Mouse (Mus musculus): ENCODE measurements around the gene Cep104.

DNA sequence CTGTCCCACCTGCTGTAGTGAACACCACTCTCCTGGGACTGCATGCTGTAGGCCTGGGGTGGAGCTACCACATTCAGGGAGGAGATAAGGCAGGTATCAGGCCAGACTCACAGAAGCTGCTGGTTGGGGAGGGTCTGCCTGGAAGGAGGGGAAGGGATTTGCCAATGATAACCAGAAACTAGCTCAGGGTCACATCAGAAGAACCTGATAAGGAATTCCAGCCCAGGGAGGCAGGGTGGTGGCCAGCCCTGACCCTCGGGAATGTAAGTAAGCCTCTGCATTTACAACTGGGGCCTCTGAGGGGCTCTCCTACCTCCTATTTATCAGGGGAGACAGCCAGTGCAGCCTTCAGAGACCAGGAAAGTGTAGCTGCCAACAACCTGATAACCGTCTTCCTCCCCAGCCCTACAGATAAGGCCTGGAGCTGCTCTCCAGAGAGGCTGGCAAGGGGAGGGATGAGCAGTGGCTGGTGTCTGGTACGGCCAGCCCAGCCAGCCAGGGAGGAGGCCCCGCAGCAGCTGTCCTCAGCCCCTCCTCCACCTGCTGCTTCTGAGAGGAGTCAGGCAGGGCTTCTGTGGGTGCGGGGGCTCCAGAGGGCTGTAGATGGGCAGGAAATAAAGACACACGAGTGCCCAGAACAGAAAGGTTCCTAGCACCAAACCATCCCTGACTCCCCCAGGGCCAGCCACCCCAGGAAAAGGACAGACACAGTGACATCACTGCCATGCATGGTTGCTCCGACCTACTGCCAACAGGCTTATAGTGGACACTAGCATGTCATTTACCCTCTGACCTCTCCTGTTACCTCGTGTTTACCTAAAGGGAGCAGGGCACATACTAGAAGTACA, 49.0 kb downstream of the Cep104 start:
- TF ChIP-seq POLR2A (IDR thresholded peaks at IDR 0.05; ENCODE audit: low read depth, low read length) (no peak), CTCF (IDR thresholded peaks at IDR 0.05; ENCODE audit: borderline replicate concordance, insufficient read depth, low read length) (no peak)
